Mouse (Mus musculus): ENCODE data around the gene Tpcn1. TPM values are rescaled to one million over a fixed set of nuclear protein-coding genes. Genes with fewer than 3 reads are reported as not detected.

Gene Tpcn1
- polyA plus RNA-seq, 1 experiment from 2014 or later = 12.4 TPM

- H3K4me1 ChIP-seq (replicated peaks) = 0 out of 2 replicates have a peak, but pooled peaks cover 2% of the 10 kb centered on the region
- H3K9ac ChIP-seq = no peak overlapping the region
- H3K27ac ChIP-seq = no peak overlapping the region
- peaks cover 28% of the 10 kb centered on the region for H3K36me3 ChIP-seq
- no peak overlapping the region for H3K4me2 ChIP-seq
- 79% methylated on average over 5 of the region's 5 CpGs for WGBS
- no peaks in the 10 kb centered on the region for H3K27me3 ChIP-seq
- no peak overlapping the region for H3K4me3 ChIP-seq
- H3K9me3 ChIP-seq (replicated peaks) = no peaks in the 10 kb centered on the region
- ATAC-seq (replicated peaks; ENCODE audit: insufficient number of reproducible peaks, insufficient read depth, low FRiP score, low read depth) = no peak
Observed at GRCm38 (mm10) chr5:120550137-120550536, 38.3 kb downstream of the Tpcn1 start.

- 72% methylated on average over 11 of the region's 11 CpGs for WGBS
- Histone ChIP-seq H3K36me3 (peaks cover 16% of the 10 kb centered on the region; the same call in 1 of the 2 replicates), H3K27me3 (no peaks in the 10 kb centered on the region), H3K4me3 (no peak overlapping the region), H3K9me3 (replicated peaks) (no peaks in the 10 kb centered on the region), H3K4me1 (replicated peaks) (0 out of 2 replicates have a peak, but pooled peaks cover 2% of the 10 kb centered on the region), H3K9ac (no peak overlapping the region), H3K27ac (no peak overlapping the region), H3K4me2 (no peak overlapping the region)
- ATAC-seq (replicated peaks; ENCODE audit: insufficient number of reproducible peaks, insufficient read depth, low FRiP score, low read depth) = no peak
Observed at GRCm38 (mm10) chr5:120548236-120548850, 40.1 kb downstream of the Tpcn1 start.

- ATAC-seq (replicated peaks; ENCODE audit: insufficient number of reproducible peaks, insufficient read depth, low FRiP score, low read depth) = no peak
- H3K4me1 ChIP-seq (replicated peaks) = peaks cover 17% of the 10 kb centered on the region
- no peak overlapping the region for H3K9ac ChIP-seq
- no peak overlapping the region for H3K4me3 ChIP-seq
- no peaks in the 10 kb centered on the region for H3K27me3 ChIP-seq
- H3K36me3 ChIP-seq = peaks cover 24% of the 10 kb centered on the region; the same call in 1 of the 2 replicates
- no peak overlapping the region for H3K4me2 ChIP-seq
- H3K27ac ChIP-seq = no peak overlapping the region
- H3K9me3 ChIP-seq (replicated peaks) = no peaks in the 10 kb centered on the region
- 78% methylated on average over 5 of the region's 5 CpGs for WGBS
Observed at GRCm38 (mm10) chr5:120536632-120537031, 51.8 kb downstream of the Tpcn1 start.

- Histone ChIP-seq H3K4me2 (no peak overlapping the region), H3K9me3 (replicated peaks) (no peaks in the 10 kb centered on the region), H3K9ac (no peak overlapping the region), H3K27ac (peak overlapping the region; percentile 31), H3K4me1 (replicated peaks) (peaks cover 16% of the 10 kb centered on the region), H3K36me3 (peaks cover 24% of the 10 kb centered on the region; the same call in 1 of the 2 replicates), H3K27me3 (no peaks in the 10 kb centered on the region), H3K4me3 (no peak overlapping the region)
- WGBS = 78% methylated on average over 13 of the region's 13 CpGs
- ATAC-seq (replicated peaks; ENCODE audit: insufficient number of reproducible peaks, insufficient read depth, low FRiP score, low read depth) = no peak
Observed at GRCm38 (mm10) chr5:120536046-120536445, 52.4 kb downstream of the Tpcn1 start.

GRCm38 (mm10) chr5:120534686-120535075 is 53.8 kb downstream of the Tpcn1 start:
- ATAC-seq (replicated peaks; ENCODE audit: insufficient number of reproducible peaks, insufficient read depth, low FRiP score, low read depth) = no peak
- WGBS = 72% methylated on average over 2 of the region's 2 CpGs
- no peak overlapping the region for H3K9ac ChIP-seq

GRCm38 (mm10) chr5:120534071-120534685 is 54.3 kb downstream of the Tpcn1 start:
- H3K4me2 ChIP-seq = no peak overlapping the region
- no peaks in the 10 kb centered on the region for H3K9me3 ChIP-seq (replicated peaks)
- H3K4me3 ChIP-seq = no peak overlapping the region
- H3K36me3 ChIP-seq = peaks cover 11% of the 10 kb centered on the region; the same call in 1 of the 2 replicates
- H3K9ac ChIP-seq = no peak overlapping the region
- H3K27ac ChIP-seq = no peak overlapping the region
- H3K4me1 ChIP-seq (replicated peaks) = peaks cover 16% of the 10 kb centered on the region
- no peaks in the 10 kb centered on the region for H3K27me3 ChIP-seq
- ATAC-seq (replicated peaks; ENCODE audit: insufficient number of reproducible peaks, insufficient read depth, low FRiP score, low read depth) = no peak
- WGBS = 82% methylated on average over 15 of the region's 15 CpGs

More at GRCm38 (mm10) chr5:120534686-120535075, 53.8 kb downstream of the Tpcn1 start:
- H3K27me3 ChIP-seq = no peaks in the 10 kb centered on the region
- no peak overlapping the region for H3K4me3 ChIP-seq
- H3K4me1 ChIP-seq (replicated peaks) = peaks cover 16% of the 10 kb centered on the region
- no peaks in the 10 kb centered on the region for H3K9me3 ChIP-seq (replicated peaks)
- peaks cover 14% of the 10 kb centered on the region; the same call in 1 of the 2 replicates for H3K36me3 ChIP-seq
- no peak overlapping the region for H3K27ac ChIP-seq
- no peak overlapping the region for H3K4me2 ChIP-seq

- no peak overlapping the region for H3K4me3 ChIP-seq
- H3K27ac ChIP-seq = no peak overlapping the region
- no peak overlapping the region for H3K9ac ChIP-seq
- ATAC-seq (replicated peaks; ENCODE audit: insufficient number of reproducible peaks, insufficient read depth, low FRiP score, low read depth) = no peak
- H3K4me1 ChIP-seq (replicated peaks) = peaks cover 16% of the 10 kb centered on the region
- H3K36me3 ChIP-seq = no peaks in the 10 kb centered on the region
- H3K27me3 ChIP-seq = no peaks in the 10 kb centered on the region
- H3K9me3 ChIP-seq (replicated peaks) = no peaks in the 10 kb centered on the region
- WGBS = 83% methylated on average over 8 of the region's 8 CpGs
- H3K4me2 ChIP-seq = no peak overlapping the region
Observed at GRCm38 (mm10) chr5:120531631-120532030, 56.8 kb downstream of the Tpcn1 start.

GRCm38 (mm10) chr5:120527296-120527964 is 61.0 kb downstream of the Tpcn1 start:
- H3K9me3 ChIP-seq (replicated peaks) = no peaks in the 10 kb centered on the region
- ATAC-seq (replicated peaks; ENCODE audit: insufficient number of reproducible peaks, insufficient read depth, low FRiP score, low read depth) = no peak
- H3K27me3 ChIP-seq = no peaks in the 10 kb centered on the region
- no peak overlapping the region for H3K4me3 ChIP-seq
- no peak overlapping the region for H3K4me2 ChIP-seq
- 88% methylated on average over 20 of the region's 20 CpGs for WGBS
- H3K27ac ChIP-seq = no peak overlapping the region
- H3K4me1 ChIP-seq (replicated peaks) = no peaks in the 10 kb centered on the region
- no peak overlapping the region for H3K9ac ChIP-seq
- no peaks in the 10 kb centered on the region for H3K36me3 ChIP-seq

GRCm38 (mm10) chr5:120526311-120526710 is 62.2 kb downstream of the Tpcn1 start:
- no peak overlapping the region for H3K4me3 ChIP-seq
- H3K36me3 ChIP-seq = 0 out of 2 replicates have a peak, but pooled peaks cover 3% of the 10 kb centered on the region
- ATAC-seq (replicated peaks; ENCODE audit: insufficient number of reproducible peaks, insufficient read depth, low FRiP score, low read depth) = no peak
- H3K27me3 ChIP-seq = no peaks in the 10 kb centered on the region
- H3K9ac ChIP-seq = no peak overlapping the region
- H3K9me3 ChIP-seq (replicated peaks) = no peaks in the 10 kb centered on the region
- H3K27ac ChIP-seq = no peak overlapping the region
- no peaks in the 10 kb centered on the region for H3K4me1 ChIP-seq (replicated peaks)
- H3K4me2 ChIP-seq = no peak overlapping the region
- WGBS = 58% methylated on average over 11 of the region's 11 CpGs

- Histone ChIP-seq H3K36me3 (0 out of 2 replicates have a peak, but pooled peaks cover 3% of the 10 kb centered on the region), H3K9me3 (replicated peaks) (no peaks in the 10 kb centered on the region), H3K4me2 (no peak overlapping the region), H3K4me3 (no peak overlapping the region), H3K27me3 (no peaks in the 10 kb centered on the region), H3K9ac (no peak overlapping the region), H3K27ac (no peak overlapping the region), H3K4me1 (replicated peaks) (no peaks in the 10 kb centered on the region)
- no peak for ATAC-seq (replicated peaks; ENCODE audit: insufficient number of reproducible peaks, insufficient read depth, low FRiP score, low read depth)
- 37% methylated on average over 5 of the region's 5 CpGs for WGBS
Observed at GRCm38 (mm10) chr5:120525737-120526136, 62.7 kb downstream of the Tpcn1 start.

- Histone ChIP-seq H3K4me1 (replicated peaks) (no peaks in the 10 kb centered on the region), H3K27ac (no peak overlapping the region), H3K36me3 (0 out of 2 replicates have a peak, but pooled peaks cover 3% of the 10 kb centered on the region), H3K4me2 (no peak overlapping the region), H3K27me3 (no peaks in the 10 kb centered on the region), H3K9me3 (replicated peaks) (no peaks in the 10 kb centered on the region), H3K4me3 (no peak overlapping the region), H3K9ac (no peak overlapping the region)
- WGBS = 90% methylated on average over 2 of the region's 2 CpGs
- ATAC-seq (replicated peaks; ENCODE audit: insufficient number of reproducible peaks, insufficient read depth, low FRiP score, low read depth) = no peak
Observed at GRCm38 (mm10) chr5:120524736-120525135, 63.7 kb downstream of the Tpcn1 start.
